Mouse (Mus musculus) heart, postnatal 4 days (tissue): Measurements from ENCODE around the gene Mr1. TPM values are rescaled to one million over a fixed set of nuclear protein-coding genes. Genes with fewer than 3 reads are reported as not detected.

Experiments used
- DNase-seq: peaks from one replicate; pipeline ENCODE4 v3.0.0; 2021
- total RNA-seq, 2 experiments: library from RNA; stranded (reverse); gene quantifications; 2 replicates each; pipeline ENCODE4 v1.2.3; 2021

Mr1 gene
- total RNA-seq, 2 experiments from 2014 or later = 8.8 to 9.4 TPM

GRCm38 (mm10) chr1:155127429-155127934 lies 19.1 kb downstream of the Mr1 start:
- no peak for DNase-seq

- no peak for DNase-seq
Observed at GRCm38 (mm10) chr1:155126716-155127115, 19.9 kb downstream of the Mr1 start.

GRCm38 (mm10) chr1:155124397-155124796 lies 22.2 kb downstream of the Mr1 start:
- no peak for DNase-seq

- DNase-seq = peak; percentile 84
Observed at GRCm38 (mm10) chr1:155121977-155122939, 24.4 kb downstream of the Mr1 start.

- DNase-seq = no peak
Observed at GRCm38 (mm10) chr1:155119719-155120118, 26.9 kb downstream of the Mr1 start.

- no peak for DNase-seq
Observed at GRCm38 (mm10) chr1:155113946-155114345, 32.7 kb downstream of the Mr1 start.

- DNase-seq = no peak
Observed at GRCm38 (mm10) chr1:155112875-155113274, 33.7 kb downstream of the Mr1 start.

GRCm38 (mm10) chr1:155112118-155112517 lies 34.5 kb downstream of the Mr1 start:
- no peak for DNase-seq

- DNase-seq = no peak
Observed at GRCm38 (mm10) chr1:155111491-155111890, 35.1 kb downstream of the Mr1 start.

GRCm38 (mm10) chr1:155109387-155110350 lies 36.9 kb downstream of the Mr1 start:
- peak; percentile 47 for DNase-seq

- DNase-seq = no peak
Observed at GRCm38 (mm10) chr1:155108412-155108811, 38.2 kb downstream of the Mr1 start.

GRCm38 (mm10) chr1:155107843-155108242 lies 38.8 kb downstream of the Mr1 start:
- no peak for DNase-seq

- no peak for DNase-seq
Observed at GRCm38 (mm10) chr1:155106310-155106709, 40.3 kb downstream of the Mr1 start.

GRCm38 (mm10) chr1:155103991-155104390 lies 42.6 kb downstream of the Mr1 start:
- no peak for DNase-seq

- no peak for DNase-seq
Observed at GRCm38 (mm10) chr1:155102631-155103030, 44.0 kb downstream of the Mr1 start.

- DNase-seq = peak; percentile 98
Observed at GRCm38 (mm10) chr1:155099280-155099848, 47.2 kb downstream of the Mr1 start, which contains the start of gene Ier5. Gene Ier5 (minus strand): TSS chr1:155099636.

GRCm38 (mm10) chr1:155098486-155099279 lies 47.9 kb downstream of the Mr1 start:
- peak; percentile 68 for DNase-seq

GRCm38 (mm10) chr1:155097931-155098485 lies 48.6 kb downstream of the Mr1 start:
- DNase-seq = peak; percentile 50

GRCm38 (mm10) chr1:155097354-155097753 lies 49.3 kb downstream of the Mr1 start:
- DNase-seq = no peak

- DNase-seq = no peak
Observed at GRCm38 (mm10) chr1:155096620-155097261, 49.9 kb downstream of the Mr1 start.
